Mouse (Mus musculus) stomach, embryonic 16.5 days (tissue): ENCODE results near the gene Mettl8. TPM values are rescaled to one million over a fixed set of nuclear protein-coding genes. Genes with fewer than 3 reads are reported as not detected.

Experiments
- ATAC-seq: fragments of 200-750 bp; cut with Nextera tagmentation; 2 replicates; pipeline ENCODE4 v1.8.0; 2017; ENCODE audit warnings: moderate number of reproducible peaks, moderate TSS enrichment; ENCODE audit not compliant: insufficient read depth, low FRiP score
- H3K27ac ChIP-seq: fragments of 300-500 bp; sonication (generic); 2 replicates; pipeline ENCODE4 v1.5.1; 2014; ENCODE audit warnings: low read length
- H3K27me3 ChIP-seq: fragments of 300-500 bp; sonication (generic); 2 replicates; pipeline ENCODE4 v1.6.1; 2014; ENCODE audit warnings: low read length, control low read depth, mixed read lengths; ENCODE audit not compliant: control insufficient read depth, insufficient read depth
- H3K36me3 ChIP-seq: fragments of 300-500 bp; sonication (generic); 2 replicates; pipeline ENCODE4 v1.6.1; 2014; ENCODE audit warnings: low read length; ENCODE audit not compliant: control insufficient read depth, insufficient read depth
- H3K4me1 ChIP-seq: fragments of 300-500 bp; sonication (generic); 2 replicates; pipeline ENCODE4 v1.6.1; 2014; ENCODE audit warnings: low read length, control low read depth, mixed read lengths; ENCODE audit not compliant: control insufficient read depth, insufficient read depth
- H3K4me2 ChIP-seq: fragments of 300-500 bp; sonication (generic); 2 replicates; pipeline ENCODE4 v1.6.1; 2014; ENCODE audit warnings: low read depth, low read length, mixed read lengths
- H3K4me3 ChIP-seq: fragments of 300-500 bp; sonication (generic); replicated peaks from 2 replicates; pipeline ENCODE4 v1.5.1; 2014; ENCODE audit warnings: mild to moderate bottlenecking, low read length
- H3K9ac ChIP-seq: fragments of 300-500 bp; sonication (generic); 2 replicates; pipeline ENCODE4 v1.6.1; 2014; ENCODE audit warnings: low read length
- H3K9me3 ChIP-seq: fragments of 300-500 bp; sonication (generic); replicated peaks from 2 replicates; pipeline ENCODE4 v1.6.1; 2016; ENCODE audit warnings: low read length, control low read depth; ENCODE audit not compliant: control insufficient read depth
- WGBS: fragments of 180-500 bp; shearing (Covaris S2); extraction: QIAGEN DNeasy Blood & Tissue Kit; methylation state at CpG from one replicate; pipeline ENCODE4 v1.1.7; 2014; 5-methylcytosine and 5-hydroxymethylcytosine counted together
- polyA plus RNA-seq: library from polyadenylated mRNA; unstranded; fragments of >200 nt; fragmentation: Nextera tagmentation; extraction: Ambion mirVana; gene quantifications from 2 replicates; pipeline ENCODE4 v1.2.1, GENCODE M21; 2015

The Mettl8 gene
- polyA plus RNA-seq, 1 experiment from 2014 or later = 17.6 TPM

- ATAC-seq = no peak
- WGBS = 43% methylated on average over 12 of the region's 12 CpGs
- Histone ChIP-seq H3K4me2 (no peak overlapping the region), H3K9ac (0 out of 2 replicates have a peak overlapping the region, but pooled peaks have one; percentile 14), H3K36me3 (no peaks in the 10 kb centered on the region), H3K27ac (no peak overlapping the region), H3K4me1 (no peaks in the 10 kb centered on the region; the same call in 1 of the 2 replicates), H3K27me3 (no peaks in the 10 kb centered on the region), H3K4me3 (no peak overlapping the region), H3K9me3 (no peaks in the 10 kb centered on the region)
Observed at GRCm38 (mm10) chr2:71025576-71026315, 29.6 kb downstream of the Mettl8 start.

GRCm38 (mm10) chr2:71023986-71024385 lies 31.4 kb downstream of the Mettl8 start:
- Histone ChIP-seq H3K36me3 (no peaks in the 10 kb centered on the region), H3K4me2 (no peak overlapping the region), H3K27me3 (no peaks in the 10 kb centered on the region), H3K27ac (no peak overlapping the region), H3K9me3 (no peaks in the 10 kb centered on the region), H3K4me3 (no peak overlapping the region), H3K9ac (no peak overlapping the region), H3K4me1 (no peaks in the 10 kb centered on the region; the same call in 1 of the 2 replicates)
- ATAC-seq = no peak
- WGBS = 88% methylated on average over 6 of the region's 6 CpGs

DNA sequence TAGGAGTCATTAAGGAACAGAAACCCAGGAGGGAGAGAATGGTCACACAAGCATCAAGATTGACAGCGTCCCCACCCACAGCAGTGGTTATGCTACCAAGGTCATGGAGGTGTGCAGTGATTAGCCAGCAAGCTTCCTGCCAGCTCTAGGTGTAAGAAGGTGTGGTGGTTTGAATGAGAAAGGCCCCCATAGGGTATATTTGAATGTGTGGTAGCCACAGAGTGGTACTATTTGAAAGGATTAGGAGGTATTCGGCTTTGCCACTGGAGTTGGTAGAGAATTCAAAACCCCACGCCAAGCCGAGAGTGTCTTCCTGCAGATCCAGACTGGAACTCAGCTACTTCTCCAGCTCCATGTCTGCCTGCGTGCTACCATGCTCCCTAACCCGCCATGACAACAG lies 32.4 kb downstream of the Mettl8 start:
- H3K4me2 ChIP-seq = no peak overlapping the region
- H3K27me3 ChIP-seq = no peaks in the 10 kb centered on the region
- no peaks in the 10 kb centered on the region; the same call in 1 of the 2 replicates for H3K4me1 ChIP-seq
- no peak for ATAC-seq
- no peaks in the 10 kb centered on the region for H3K36me3 ChIP-seq
- 89% methylated on average over 6 of the region's 6 CpGs for WGBS
- H3K9me3 ChIP-seq = no peaks in the 10 kb centered on the region
- no peak overlapping the region for H3K27ac ChIP-seq
- H3K9ac ChIP-seq = no peak overlapping the region
- H3K4me3 ChIP-seq = no peak overlapping the region

DNA sequence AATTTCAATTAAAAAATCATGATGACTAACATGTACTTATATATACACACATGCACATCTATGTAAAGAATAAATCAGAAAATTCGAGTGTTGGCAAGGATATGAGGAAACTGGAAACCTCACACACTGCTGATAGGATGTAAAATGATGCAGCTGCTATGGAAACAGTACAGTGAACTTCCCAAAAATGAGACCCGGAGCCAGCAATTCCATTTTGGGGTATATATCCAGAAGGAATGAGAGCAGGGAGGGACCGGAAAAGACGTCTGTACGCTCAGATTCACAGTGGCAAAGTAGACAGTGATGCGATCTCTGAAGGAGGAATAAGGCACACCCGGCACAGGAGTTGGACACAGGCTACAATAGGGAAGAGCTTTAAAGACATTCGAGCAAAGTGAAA lies 34.7 kb downstream of the Mettl8 start:
- H3K27ac ChIP-seq = peak overlapping the region; percentile 12; the same call in 1 of the 2 replicates
- H3K4me3 ChIP-seq = no peak overlapping the region
- 59% methylated on average over 8 of the region's 8 CpGs for WGBS
- ATAC-seq = no peak
- no peak overlapping the region for H3K4me2 ChIP-seq
- H3K27me3 ChIP-seq = no peaks in the 10 kb centered on the region
- no peaks in the 10 kb centered on the region for H3K36me3 ChIP-seq
- H3K4me1 ChIP-seq = no peaks in the 10 kb centered on the region
- no peaks in the 10 kb centered on the region for H3K9me3 ChIP-seq
- no peak overlapping the region for H3K9ac ChIP-seq

- Histone ChIP-seq H3K27ac (no peak overlapping the region), H3K4me2 (no peak overlapping the region), H3K27me3 (no peaks in the 10 kb centered on the region), H3K36me3 (no peaks in the 10 kb centered on the region), H3K4me1 (no peaks in the 10 kb centered on the region), H3K9ac (no peak overlapping the region), H3K9me3 (no peaks in the 10 kb centered on the region), H3K4me3 (no peak overlapping the region)
- no peak for ATAC-seq
- 73% methylated on average over 8 of the region's 8 CpGs for WGBS
Observed at GRCm38 (mm10) chr2:71019704-71020375, 35.5 kb downstream of the Mettl8 start.

GRCm38 (mm10) chr2:71019277-71019676 lies 36.1 kb downstream of the Mettl8 start:
- Histone ChIP-seq H3K36me3 (no peaks in the 10 kb centered on the region), H3K27ac (no peak overlapping the region), H3K9me3 (no peaks in the 10 kb centered on the region), H3K27me3 (no peaks in the 10 kb centered on the region), H3K4me2 (no peak overlapping the region), H3K4me3 (no peak overlapping the region), H3K9ac (no peak overlapping the region), H3K4me1 (no peaks in the 10 kb centered on the region)
- no peak for ATAC-seq
- whole genome bisulfite sequencing = 74% methylated on average over 9 of the region's 9 CpGs

GRCm38 (mm10) chr2:71013521-71013920 lies 41.9 kb downstream of the Mettl8 start:
- 93% methylated on average over 7 of the region's 7 CpGs for WGBS
- Histone ChIP-seq H3K9me3 (no peaks in the 10 kb centered on the region), H3K27ac (no peak overlapping the region), H3K4me3 (no peak overlapping the region), H3K36me3 (no peaks in the 10 kb centered on the region), H3K4me2 (no peak overlapping the region), H3K27me3 (no peaks in the 10 kb centered on the region), H3K4me1 (no peaks in the 10 kb centered on the region), H3K9ac (no peak overlapping the region)
- ATAC-seq = no peak

DNA sequence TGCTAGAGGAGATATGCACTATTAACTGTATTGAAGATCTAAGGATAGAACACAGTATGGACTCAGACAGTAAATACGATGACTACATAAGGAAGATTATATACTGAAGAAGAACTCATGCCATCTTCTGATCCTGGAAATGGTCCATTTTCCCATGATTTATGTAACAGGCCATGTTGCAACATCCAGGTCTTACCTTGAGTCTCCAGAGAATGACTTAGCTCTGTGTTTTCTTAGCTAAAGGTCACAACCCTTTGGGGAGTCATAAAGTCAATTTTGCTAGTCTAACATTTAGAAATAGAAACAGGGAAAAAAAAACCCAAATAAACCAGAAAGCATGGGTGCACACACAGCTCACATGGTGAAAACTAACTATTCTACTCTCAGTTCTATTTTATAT lies 43.6 kb downstream of the Mettl8 start:
- Histone ChIP-seq H3K36me3 (no peaks in the 10 kb centered on the region), H3K9me3 (no peaks in the 10 kb centered on the region), H3K4me3 (no peak overlapping the region), H3K27ac (no peak overlapping the region), H3K4me1 (no peaks in the 10 kb centered on the region), H3K27me3 (no peaks in the 10 kb centered on the region), H3K4me2 (no peak overlapping the region), H3K9ac (no peak overlapping the region)
- 89% methylated on average over 1 of the region's 1 CpGs for WGBS
- ATAC-seq = no peak

GRCm38 (mm10) chr2:71004354-71004753 lies 51.0 kb downstream of the Mettl8 start:
- 62% methylated on average over 4 of the region's 4 CpGs for WGBS
- Histone ChIP-seq H3K36me3 (no peaks in the 10 kb centered on the region), H3K9me3 (no peaks in the 10 kb centered on the region), H3K27ac (no peak overlapping the region), H3K4me3 (no peak overlapping the region), H3K4me1 (0 out of 2 replicates have a peak, but pooled peaks cover 2% of the 10 kb centered on the region), H3K9ac (no peak overlapping the region), H3K27me3 (no peaks in the 10 kb centered on the region), H3K4me2 (no peak overlapping the region)
- no peak for ATAC-seq
